Mouse (Mus musculus) left cerebral cortex, postnatal 4 days (tissue): ENCODE results near the gene Gjb4. TPM values are rescaled to one million over a fixed set of nuclear protein-coding genes. Genes with fewer than 3 reads are reported as not detected.
A peak's percentile ranks its signal among the peaks of the same experiment; 100 is the strongest.

Source experiments
- DNase-seq: peaks from one replicate; pipeline ENCODE4 v3.0.0-alpha.2; 2022
- intact Hi-C: fragments of 180-260 bp; cut with DNase I; formaldehyde crosslinking; loops from one replicate; pipeline ENCODE4 v1.15.1; 2025
- total RNA-seq, 2 experiments: library from RNA; stranded (reverse); gene quantifications; 2 replicates each; pipeline ENCODE4 v1.2.3; 2021

The Gjb4 gene
- total RNA-seq: not detected

DNA sequence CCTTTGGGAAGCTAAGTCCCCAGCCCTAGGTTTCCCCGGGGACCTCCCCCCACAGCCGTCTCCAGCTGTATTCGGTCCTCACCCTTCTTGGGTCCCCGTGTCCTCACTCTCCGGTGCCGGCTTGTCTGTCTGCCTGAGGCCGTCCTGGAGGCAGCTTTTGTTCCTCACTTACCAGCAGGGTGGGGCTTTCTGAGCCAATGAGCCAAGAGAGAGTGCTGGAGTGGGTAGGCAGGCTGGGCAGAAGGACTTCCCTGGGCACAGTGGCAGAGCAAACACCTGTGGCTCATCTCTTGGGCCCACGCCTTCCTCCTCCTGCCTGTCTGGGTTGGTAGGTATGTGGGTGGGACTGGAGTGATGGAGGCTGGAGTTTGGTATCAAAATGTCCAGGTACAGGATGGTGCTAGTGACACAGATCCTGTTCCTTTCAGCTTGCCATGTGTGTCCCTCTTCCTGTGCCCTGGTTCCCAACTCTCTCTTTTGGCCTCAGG is at the start of gene Gjb4:
Gene Gjb4 (minus strand): TSS at position 131 of the 488 bp plus-strand sequence.
- intact Hi-C loops: no loop called here
- DNase-seq: no peak

DNA sequence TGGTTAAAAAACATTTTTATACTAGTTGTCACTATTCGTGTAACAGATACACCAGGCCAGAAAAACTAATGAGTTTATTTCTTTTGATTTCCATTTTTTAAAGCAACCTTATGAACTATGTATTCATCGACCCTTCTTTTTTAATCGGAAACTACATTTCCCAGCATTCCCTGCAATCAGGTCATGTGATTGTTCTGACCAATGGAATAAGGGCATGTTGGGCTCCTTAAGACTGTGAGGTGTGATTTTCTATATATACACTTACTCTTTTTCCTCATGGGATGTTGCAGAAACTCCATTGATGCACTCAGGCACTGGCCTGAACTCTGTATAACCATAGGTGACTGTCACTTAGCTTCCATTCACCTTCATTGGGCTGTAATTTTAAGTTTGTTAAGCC is 48.7 kb upstream of the Gjb4 start:
- no peak for DNase-seq
- intact Hi-C loops: no loop called here

DNA sequence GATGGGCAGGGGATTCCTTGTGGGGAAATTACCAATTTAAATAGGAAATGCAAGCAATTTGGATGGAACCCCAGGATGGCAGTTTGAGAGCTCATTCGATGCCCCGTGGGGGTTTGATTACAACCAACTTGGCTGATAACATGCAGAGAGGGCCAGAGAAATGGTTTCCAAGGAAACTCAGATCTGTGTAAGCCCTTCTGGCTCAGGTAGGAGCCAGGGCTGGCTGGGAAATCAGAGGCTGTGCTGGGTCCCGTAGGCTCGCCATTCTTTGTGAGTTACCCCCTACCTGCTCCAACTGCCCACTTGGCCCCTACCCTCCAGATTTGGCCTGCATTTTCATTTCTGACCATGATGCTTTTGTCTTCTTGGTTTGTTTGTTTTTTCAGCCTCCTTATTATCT is 48.3 kb upstream of the Gjb4 start:
- DNase-seq: peak; percentile 36
- intact Hi-C loops: no loop called here

DNA sequence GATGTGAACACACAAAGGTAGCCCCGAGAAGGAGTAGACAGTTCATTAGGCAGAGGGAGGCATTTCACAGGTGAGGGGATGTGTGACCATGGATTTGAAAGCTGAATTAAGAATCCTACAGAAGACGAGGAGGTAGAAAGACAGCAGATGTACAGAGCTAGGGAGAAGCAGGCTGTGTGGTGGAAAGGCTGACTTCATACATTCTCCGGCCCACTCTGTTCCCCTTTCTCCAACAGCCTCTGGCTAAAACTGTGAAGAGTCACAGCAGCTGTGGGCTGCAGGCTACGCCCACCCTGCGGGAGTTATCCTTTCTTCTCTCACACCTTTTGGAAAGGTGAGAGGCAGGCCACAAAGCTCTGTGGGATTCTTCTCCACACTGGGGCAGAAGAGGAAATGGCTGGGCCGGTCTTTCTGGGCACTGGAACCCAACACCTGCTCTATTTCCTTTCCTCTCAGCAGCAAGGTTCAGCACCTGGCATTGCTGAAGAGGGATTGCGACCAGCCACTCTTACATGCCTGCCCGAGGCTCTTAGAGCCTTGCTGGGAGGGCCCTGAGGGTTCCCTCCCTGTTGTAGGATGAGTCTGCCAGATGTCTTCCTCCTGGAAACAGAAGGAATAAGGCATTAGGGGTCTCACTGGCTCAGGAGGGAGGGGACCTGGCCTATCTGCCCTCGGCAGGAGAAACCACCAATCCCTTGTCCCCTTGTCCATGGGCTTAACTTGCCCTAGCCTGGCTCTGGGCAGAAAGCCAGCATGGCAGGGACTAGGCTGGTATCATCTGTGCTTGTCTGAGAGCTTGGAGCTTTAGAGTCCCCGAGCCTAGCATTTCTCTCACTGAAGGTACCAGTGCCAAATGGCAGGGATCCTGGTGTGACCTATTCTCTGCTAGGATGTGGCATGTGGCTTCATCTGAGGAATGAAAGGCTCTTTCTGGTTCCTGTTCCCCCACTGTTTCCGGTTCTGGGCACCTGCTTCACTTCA is 46.6 kb upstream of the Gjb4 start:
- intact Hi-C loops: no loop called here
- DNase-seq: peak; percentile 93

DNA sequence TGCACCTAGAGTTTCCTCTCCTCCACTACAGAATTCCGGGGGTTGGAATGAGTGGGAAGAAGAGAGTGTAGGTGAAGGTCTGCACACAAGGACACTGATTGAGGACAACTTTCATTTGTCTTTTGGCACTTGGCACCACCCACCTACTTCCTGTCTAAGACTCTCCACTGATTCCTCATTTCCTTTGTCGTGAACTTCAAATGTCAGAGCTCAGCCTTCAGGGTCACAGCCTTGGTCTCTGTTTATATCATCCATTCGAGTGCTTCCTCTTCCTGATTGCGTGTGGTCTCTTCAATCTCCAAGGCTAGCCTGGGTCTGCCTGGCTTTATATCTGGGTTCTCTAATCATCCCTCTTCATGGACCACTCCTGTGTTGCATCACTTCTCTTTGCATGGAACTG is 41.7 kb upstream of the Gjb4 start:
- DNase-seq: no peak
- intact Hi-C loops: no loop called here

DNA sequence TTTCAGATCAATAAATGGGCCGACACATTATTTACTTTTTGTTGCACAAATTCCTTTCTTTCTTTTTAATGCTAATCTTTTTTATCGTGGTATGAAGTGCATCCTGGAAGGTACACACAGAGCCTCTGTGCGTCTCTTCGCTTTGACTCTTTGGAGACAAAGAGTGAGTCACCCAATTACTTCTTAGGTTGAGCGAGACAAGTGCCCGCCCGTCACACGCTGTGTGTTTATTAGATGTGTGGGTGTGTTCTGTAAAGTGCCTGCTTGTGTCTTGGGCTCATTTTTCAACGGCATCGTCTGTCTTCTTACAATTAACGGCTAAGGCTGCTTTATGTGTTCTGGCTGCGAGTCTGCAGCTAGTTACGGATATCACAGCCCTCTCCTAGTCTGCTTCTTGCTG is 35.8 kb upstream of the Gjb4 start:
- intact Hi-C loops: no loop called here
- DNase-seq: no peak

DNA sequence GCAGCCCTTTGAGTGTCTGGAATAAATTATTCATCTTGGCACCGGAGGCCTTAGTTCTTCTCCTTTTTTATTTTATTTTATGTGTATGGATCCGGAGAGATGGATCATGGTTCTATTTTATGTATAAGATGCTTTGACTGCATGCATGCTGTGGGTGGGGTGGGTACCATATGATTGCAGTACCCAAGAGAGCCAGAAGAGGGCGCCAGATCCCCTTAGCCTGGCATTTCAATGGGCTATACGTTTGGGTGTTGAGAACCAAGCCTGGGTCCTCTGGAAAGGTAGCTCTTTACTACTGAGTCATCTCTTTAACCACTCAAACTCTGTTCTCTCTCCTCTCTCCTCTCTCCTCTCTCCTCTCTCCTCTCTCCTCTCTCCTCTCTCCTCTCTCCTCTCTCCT is 23.5 kb upstream of the Gjb4 start:
- no peak for DNase-seq
- intact Hi-C loops: no loop called here

DNA sequence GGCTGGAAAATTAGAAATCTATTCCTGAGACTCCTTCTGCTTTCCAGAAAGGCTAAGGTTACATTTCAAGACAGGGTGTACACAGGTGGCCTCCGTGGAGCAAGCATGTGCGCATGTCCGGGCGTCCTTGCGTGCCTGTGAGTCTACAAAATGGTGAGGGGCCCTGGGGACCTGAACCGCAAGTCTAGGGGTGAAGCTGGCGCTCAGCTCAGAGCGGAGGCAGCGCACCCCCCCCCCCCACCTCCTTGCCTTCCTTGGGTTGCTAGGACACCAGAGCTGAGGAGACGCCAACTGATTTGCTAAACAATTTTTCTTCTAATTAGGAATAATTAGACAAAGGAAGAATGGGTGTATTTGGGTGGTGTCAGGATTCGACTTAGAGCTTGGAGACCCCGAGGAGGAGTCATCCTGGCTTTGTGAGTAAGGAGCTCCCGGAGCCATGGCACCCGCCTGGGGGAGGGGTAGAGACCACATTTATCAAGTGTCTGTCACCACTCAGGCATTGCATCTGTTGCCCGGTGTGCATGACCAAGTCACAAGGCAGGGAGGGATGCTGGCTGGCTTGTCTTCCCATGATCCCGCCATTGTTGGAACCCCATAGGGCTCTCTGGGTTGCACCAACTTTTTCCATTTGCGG is 21.8 kb upstream of the Gjb4 start:
- intact Hi-C loops: no loop called here
- DNase-seq: peak; percentile 30

DNA sequence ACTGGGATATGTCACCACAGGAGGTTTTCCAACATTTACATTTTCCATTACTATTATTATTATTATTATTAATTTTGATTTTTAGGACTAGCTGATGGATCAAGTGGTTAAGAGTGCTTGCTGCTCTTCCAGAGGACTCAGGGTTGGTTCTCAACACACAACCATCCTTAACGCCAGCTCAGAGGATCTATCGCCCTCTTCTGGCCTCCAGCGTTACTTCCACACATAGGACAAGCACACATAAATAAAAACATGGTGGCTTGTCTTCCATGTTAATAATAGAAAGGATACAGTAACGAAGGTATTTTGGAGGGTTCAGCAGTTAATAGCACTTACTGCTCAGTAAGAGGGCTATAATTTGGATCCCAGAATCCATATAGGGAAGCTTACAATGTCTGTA is 20.8 kb upstream of the Gjb4 start:
- intact Hi-C loops: no loop called here

DNA sequence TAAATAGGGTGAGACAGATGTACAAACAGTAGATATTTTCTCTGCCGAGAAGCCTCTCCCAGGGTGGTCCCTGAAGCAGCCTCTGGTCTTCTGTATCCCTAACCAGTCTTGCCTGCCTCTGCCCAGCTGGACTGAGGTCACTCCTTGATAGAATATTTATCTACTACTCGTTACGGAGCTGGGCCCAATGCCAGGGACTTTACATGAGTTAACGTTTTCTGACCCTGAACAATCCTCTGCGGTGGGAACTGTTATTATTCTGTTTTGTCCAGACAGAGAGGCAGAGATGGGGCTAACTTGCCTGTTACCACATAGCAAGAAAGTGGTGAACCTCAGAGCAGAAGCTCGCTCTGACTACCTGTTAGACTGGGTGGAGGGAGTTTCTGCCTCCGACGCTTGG is 19.6 kb upstream of the Gjb4 start:
- DNase-seq: no peak
- intact Hi-C loops: no loop called here

More for the DNA sequence above, 20.8 kb upstream of the Gjb4 start:
- DNase-seq: no peak

DNA sequence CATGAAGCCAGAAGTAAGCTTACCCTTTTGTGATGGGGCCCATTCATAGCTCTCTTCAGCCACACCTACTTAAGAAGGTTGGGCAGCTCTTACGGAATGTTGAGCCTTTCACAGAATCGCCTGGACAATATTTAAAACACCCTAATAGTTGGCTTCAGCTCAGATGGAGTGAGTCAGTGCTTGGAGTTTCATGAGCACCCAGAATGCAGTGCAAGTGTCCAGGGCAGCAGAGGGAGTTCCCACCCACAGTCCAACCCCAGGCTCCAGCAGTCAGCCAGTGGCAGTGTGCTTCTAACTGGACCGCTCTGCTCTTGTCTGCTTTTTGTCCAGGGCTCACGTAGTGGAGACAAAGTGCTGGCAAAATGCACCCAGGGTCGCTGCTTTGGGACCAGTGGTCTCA is 17.7 kb upstream of the Gjb4 start:
- no peak for DNase-seq
- intact Hi-C loops: no loop called here

DNA sequence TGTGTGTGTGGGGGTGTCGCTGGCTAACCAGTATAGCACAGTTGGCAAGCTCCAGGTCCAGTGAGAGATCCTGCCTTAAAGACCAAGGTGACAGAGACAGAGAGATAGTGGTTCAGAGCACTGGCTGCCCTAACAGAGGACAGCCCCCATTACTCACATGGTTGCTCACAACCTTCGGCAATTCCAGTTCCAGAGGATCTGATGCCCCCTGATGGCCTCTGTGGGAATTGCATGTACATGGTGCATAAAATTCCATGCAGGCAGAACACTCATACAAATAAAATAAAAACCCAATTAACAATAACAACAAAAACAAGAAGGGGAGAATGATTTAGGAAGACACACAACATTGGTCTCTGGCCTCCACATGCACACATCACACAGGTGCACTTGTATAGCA is 16.6 kb upstream of the Gjb4 start:
- intact Hi-C loops: no loop called here

DNA sequence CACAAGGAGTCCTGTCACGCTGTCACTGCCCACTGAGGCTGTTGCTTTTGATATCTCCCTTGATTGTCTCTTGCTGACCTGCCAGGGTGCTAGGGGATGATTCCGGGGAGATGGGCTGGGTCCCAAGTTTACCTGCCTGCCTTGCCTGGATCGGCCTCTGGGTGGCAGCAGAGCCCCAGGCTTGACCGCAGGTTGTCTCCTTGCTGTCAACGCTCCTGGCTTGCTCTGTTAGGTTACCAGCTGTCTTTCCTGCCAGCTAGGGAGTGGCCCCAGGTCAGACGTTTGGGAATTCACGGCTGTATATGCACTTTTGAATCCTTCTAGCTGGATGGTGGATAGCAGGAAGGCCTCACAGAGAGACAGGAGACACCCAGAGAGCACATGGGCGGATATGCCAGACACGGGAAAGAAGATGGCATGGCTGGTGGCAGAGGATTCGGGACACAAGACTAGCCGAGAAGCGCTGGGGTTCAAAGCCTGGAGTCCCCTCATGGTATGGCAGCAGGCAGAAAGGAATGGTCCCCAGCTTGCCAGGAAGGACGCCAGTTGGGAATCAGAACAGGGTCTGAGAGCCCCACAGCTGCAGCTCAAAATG is 14.6 kb upstream of the Gjb4 start:
- intact Hi-C loops: loop anchor here (5.0 kb wide), 1 partner anchor 619 kb away; the partner anchor contains the start of gene Csmd2
- DNase-seq: peak; percentile 79

More for the DNA sequence above, 16.6 kb upstream of the Gjb4 start:
- peak; percentile 29 for DNase-seq

DNA sequence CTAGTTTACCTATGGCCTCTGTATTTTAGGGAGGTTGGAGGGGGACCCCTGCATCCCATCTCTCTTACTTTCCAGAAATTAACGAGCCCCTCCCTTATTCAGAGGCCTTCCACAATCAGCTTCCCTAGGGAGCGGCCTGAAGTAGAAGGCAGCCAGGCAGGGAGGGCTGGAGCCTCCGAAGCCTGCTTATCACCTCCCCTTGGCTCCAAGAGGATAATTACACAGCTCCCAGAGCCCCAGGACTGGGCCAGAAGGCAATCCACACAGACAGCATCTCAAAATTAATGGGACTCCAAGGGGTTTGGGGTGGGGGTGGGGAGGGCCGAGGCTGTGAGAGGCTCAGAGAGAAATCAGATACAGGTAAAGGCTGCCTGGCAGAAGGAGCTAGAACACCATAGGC is 12.0 kb upstream of the Gjb4 start:
- intact Hi-C loops: loop anchor here (5.0 kb wide), 1 partner anchor 621 kb away; the partner anchor contains the start of gene Csmd2
- no peak for DNase-seq

DNA sequence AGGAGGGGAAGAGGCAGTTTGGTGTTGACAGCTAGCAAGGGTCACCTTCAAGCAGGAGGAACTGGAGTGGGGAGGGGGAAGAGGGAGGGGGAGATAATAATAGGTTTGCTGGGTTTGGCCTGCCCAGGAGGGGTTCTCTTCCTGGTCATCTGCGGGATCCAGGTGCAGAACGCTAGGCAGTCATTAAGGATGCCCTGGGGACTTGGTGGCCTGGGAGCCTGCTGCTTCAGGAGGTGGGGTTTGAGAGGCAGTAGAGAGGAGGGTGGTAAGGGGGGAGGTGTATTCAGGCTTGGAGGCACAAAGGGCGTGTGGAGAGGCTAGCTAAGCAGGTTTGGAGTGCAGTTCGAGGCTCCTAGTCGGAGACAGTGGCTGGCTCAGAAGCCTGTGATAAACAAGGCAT is 11.6 kb upstream of the Gjb4 start:
- DNase-seq: no peak
- intact Hi-C loops: loop anchor here (5.0 kb wide), 1 partner anchor 622 kb away; the partner anchor contains the start of gene Csmd2

DNA sequence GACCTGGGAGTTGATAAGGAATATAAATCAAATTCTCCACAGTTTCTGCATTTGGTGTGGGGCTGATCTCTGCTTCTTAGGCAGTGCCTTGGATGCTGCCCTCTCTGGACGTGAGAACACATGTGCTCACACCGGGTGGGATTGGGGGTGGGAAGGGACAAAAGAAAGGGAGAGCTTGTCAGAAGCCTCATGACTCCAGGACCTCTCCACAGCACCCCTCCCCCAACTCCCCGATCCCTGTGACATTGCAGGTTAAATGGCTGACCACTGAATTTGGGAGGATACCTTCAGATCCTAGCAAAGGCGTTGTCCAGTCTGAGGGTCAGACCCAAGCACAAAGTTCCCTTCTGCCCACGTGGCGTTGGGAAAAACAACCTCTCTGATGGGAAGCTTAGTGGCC is 10.6 kb upstream of the Gjb4 start:
- intact Hi-C loops: no loop called here

DNA sequence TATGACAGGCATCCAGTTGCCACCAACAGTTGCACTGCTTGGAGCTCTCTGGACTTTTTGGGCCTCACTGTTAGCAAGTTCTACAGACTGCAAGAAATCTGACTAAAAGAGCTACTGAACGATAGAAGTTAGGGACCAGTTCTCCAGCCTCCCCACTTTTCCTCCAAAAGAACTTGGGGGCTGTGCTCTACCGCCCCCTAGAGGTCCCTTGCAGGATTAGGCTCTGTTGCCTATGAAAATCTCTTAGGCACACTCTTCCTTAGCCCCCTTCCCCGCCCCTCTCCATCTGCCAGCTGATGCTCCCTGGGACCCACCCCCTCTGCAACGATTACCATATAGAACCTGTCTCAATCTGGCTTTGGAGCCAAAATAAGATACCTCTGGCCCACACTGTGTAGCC is 9.4 kb upstream of the Gjb4 start:
- no peak for DNase-seq
- intact Hi-C loops: no loop called here

More for the DNA sequence above, 10.6 kb upstream of the Gjb4 start:
- DNase-seq: no peak

DNA sequence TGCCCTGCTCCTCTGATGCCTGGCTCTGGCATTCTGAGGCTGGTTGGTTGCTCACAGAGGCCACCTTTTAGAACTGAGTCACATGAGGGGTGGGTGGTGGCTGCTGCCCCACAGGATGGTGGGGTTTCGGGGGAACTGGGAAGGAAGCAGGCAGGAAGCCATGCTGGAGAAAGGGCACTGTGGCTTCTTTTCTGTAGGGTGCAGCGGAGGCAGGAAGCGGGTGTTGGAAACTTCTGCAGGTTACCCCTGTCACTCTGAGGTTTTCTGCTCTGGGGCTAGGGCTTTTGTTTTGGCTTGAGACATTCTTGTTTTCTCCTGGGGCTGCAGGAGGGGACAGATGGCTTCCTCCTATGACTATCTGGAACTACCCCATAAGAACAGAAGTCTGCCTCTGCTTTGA is 8.6 kb upstream of the Gjb4 start:
- DNase-seq: no peak
- intact Hi-C loops: no loop called here

DNA sequence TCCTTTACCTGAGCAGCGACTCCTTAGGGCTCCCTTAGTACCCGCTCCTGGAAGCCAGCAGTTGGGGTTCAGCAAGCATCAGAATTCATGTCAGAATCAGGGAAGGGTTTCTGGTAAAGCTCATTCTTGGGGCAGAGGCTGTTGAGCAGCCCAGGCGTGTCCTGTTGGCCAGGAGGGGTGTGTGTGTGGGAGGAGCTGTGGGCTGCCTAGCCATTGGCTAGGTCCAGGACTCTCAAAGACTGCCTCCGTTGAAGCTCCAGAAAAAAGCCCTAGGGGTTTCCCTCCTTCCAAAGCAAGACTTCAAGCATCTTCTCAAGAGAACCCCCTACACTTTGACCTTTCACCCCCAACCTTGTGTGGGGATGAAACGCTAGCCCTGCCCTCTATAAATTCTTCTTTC is 4.1 kb upstream of the Gjb4 start, which contains the start of gene Gjb5:
Gene Gjb5 (minus strand): TSS at position 164 of the 400 bp plus-strand sequence.
- intact Hi-C loops: no loop called here

DNA sequence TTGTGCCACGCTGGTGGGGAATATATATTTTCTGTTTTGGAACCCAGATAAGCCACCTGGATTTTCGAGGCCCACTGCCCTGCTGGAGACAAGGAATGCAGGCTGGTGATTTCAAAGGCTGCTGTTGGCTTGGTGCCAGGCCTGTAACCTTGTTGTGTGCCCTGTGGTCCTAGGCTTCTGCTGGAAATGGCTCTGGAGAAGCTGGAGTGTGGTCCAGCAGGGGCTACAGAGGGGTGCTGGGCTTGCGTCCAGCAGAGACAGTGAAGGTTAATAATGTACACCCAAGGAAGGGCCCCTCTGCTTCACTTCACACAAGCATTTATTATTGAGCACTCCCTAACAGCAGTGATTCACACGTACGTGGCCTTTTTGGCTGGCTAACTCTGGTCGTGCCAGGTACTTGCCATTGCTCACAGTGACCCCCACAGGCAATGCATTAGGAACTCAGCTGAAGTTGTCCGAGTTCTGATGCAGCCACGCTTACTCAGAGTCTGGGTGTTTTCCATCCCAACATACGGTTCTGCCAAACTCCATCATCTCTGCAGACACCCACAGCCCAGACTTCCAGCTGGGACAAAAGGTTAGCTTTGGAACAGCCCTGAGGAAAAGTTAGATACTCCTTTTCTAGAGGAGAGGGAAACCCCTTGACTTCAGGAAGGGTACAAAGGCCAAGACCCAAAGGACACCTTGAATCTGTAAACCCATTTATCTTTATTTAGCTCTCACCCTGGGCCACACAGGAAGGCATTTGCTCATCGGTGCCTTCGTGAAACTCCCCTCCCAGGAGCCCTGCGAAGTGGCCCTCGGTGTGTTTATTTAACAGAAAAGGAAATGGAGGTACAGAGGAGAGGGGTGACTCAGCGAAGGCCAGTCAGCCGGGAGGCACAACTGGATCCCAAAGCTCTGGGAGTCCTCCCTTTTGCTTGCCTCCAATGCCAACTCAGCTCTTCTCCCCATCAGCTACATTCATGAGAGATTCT is 915 bp upstream of the Gjb4 start:
- intact Hi-C loops: no loop called here
- no peak for DNase-seq

More for the DNA sequence above, 4.1 kb upstream of the Gjb4 start, which contains the start of gene Gjb5:
- DNase-seq: no peak
